Mouse (Mus musculus) granulocyte monocyte progenitor cell, adult 5-6 weeks (primary cell): Measurements from ENCODE around the gene Lingo1. TPM values are rescaled to one million over a fixed set of nuclear protein-coding genes. Genes with fewer than 3 reads are reported as not detected.

ENCODE experiments used
- ATAC-seq: replicated peaks from 2 replicates; pipeline ENCODE4 v1.8.0; 2016; ENCODE audit warnings: mild to moderate bottlenecking, moderate TSS enrichment, inconsistent platforms; ENCODE audit not compliant: poor library complexity, severe bottlenecking
- total RNA-seq, 2 experiments: library from RNA; stranded (forward) in 1 of 2; stranded (reverse) in 1 of 2; fragments of 200-712, 200-1000 nt in 1 of 2; fragments of >200 nt in 1 of 2; fragmentation: Nextera tagmentation in 1 of 2; gene quantifications; 2 replicates each; pipeline ENCODE4 v1.2.3; 2014 to 2017

Gene Lingo1
- total RNA-seq, 2 experiments from 2014 or later = not detected

DNA sequence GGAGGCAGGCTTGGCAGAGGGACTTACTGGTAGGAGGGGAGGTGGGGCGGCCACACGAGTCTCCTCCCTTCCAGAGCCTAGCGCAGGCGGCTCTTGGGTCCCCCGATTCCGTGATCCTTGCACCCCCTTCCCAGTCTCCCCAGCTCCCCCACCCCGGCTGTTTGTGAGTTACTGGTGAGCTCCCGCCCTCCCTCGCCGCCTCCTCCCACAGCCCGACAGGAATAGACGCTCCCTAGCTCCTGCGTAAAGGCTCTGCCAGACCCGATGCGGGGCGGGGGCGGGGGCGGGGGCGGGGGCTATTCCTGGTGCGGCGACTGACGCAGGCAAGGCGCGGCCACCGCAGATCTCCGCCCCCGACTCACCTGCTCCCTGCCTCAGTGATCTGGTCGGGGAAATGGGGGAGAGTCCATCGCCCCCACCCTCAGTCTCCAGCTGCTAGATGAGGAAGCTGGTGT, 158.8 kb downstream of the Lingo1 start:
- no peak for ATAC-seq

DNA sequence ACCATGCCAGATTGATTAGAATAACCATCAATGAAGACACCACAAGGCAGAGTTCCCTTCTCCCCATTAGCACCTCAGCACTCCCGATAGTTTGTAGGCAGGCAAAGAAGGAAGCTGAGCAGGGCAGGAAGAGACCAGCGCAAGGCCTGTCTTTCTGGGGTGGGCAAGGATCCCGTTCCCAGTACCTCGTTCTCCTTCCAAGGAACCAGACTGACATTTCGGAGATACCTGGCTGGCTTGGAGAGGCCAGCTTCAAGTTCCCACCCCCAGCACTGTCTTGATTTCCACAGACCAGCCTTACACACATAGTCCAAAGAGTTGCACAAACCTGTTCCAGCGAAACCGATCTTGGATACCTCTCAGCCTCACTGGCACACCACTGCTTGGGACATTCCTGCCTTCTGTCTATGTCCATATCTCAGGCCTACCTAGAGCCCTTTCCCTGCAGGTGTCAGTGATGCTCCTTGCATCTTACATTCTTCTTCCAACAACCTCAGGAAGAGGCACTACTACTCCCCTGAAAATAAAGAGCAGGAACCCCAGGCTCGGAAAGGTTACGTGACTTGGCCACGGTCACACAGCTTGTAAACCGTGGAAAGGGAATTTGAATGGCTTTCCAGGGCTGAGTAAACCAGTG, 159.4 kb downstream of the Lingo1 start:
- ATAC-seq = no peak

DNA sequence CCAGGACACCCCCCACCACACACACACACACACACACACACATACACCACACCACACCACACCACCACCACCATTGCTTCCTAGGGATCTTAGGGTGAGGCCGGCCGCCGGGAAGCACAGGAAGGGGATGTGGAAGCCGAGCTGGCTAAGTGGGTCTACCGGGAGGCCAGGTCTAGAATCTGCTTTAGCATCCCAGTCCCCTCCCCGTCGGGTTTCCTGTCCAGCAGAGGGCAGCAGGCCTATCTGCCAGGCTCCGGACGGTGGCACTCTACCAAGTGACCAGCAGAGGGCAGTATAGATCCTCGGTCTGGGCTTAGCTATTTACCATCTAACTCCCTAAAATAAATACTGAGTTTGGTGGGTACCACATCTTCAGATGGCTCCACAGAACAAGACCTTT, 160.1 kb downstream of the Lingo1 start:
- peak; percentile 74 for ATAC-seq

DNA sequence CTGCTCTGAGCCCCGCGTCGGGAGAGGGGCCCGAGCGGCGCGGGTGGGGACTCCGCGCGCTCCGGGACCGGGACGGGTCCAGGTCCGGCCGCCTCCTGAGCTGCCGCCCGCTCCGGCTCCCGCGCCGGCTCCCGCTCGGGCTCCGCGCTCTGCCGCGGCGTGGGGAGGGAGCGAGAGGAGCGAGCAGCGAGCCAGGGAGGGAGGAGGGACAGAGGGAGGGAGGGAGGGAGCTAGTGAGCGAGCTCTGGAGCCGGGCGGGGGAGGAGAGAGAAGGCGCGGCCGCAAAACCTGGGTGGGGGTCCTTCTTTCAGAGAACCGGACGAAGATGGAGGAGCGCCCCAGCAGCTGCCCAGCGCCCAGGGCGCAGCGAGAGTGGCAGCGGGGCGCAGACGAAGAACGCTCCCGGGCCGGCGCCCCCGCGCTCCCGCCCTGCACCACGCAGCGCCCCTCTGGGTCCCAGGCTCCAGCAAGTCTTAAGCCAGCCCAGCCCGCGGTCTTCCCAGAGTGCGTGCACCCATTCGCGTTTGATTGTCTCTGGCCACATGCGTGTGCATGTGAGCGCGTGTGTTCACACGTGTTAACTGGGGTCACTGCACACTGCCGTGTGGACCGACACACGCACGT, 160.7 kb downstream of the Lingo1 start:
- peak; percentile 20; the same call in 1 of the 2 replicates for ATAC-seq

GRCm38 (mm10) chr9:56635121-56635497, 161.2 kb downstream of the Lingo1 start:
- no peak for ATAC-seq

GRCm38 (mm10) chr9:56634406-56635120, 161.7 kb downstream of the Lingo1 start:
- ATAC-seq = no peak

- no peak for ATAC-seq
Measured at GRCm38 (mm10) chr9:56633449-56634225, 162.6 kb downstream of the Lingo1 start.

DNA sequence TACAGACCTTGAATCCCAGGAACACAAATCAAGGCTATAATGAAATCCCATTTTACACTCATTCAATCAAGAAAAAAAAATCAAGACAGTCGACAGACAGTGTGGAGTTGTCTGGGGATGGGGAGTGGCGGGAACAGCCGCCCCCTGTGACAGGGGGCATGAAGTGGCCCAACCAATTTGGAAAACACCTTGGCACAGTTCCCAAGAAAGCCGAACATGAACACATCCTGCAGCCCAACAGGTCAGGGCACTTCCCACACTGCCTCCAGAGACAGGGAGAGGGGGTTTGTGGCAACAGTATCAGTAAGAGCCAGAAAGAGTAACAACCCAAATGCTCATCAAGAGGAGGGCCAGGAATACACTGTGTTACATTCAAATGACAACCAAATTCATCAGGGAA, 165.3 kb downstream of the Lingo1 start:
- ATAC-seq = no peak

- ATAC-seq = no peak
Measured at GRCm38 (mm10) chr9:56629674-56630397, 166.4 kb downstream of the Lingo1 start.

DNA sequence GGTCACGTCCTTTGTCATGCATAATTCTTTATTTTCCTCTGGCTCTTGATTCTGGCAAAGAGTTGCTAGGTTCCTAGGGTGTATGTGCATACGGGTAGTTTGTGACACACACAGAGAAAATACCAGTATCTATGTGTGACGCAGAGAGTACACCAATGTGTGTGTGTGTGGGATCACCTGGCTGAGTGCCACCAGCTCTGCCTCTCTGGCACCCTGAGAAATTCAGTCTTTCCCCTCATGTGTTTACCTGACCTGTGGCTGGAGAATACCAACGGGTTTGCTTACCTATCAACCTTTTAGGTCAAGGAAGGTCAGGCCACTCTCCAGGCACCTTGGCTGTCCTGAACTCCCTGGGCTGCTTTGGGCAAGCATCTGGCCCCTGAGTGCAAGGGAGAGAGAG, 169.0 kb downstream of the Lingo1 start:
- ATAC-seq = no peak

GRCm38 (mm10) chr9:56624923-56625322, 171.3 kb downstream of the Lingo1 start:
- ATAC-seq = 0 out of 2 replicates have a peak, but pooled peaks have one; percentile 16

- peak; percentile 44; the same call in 1 of the 2 replicates for ATAC-seq
Measured at GRCm38 (mm10) chr9:56623361-56623760, 172.9 kb downstream of the Lingo1 start.

DNA sequence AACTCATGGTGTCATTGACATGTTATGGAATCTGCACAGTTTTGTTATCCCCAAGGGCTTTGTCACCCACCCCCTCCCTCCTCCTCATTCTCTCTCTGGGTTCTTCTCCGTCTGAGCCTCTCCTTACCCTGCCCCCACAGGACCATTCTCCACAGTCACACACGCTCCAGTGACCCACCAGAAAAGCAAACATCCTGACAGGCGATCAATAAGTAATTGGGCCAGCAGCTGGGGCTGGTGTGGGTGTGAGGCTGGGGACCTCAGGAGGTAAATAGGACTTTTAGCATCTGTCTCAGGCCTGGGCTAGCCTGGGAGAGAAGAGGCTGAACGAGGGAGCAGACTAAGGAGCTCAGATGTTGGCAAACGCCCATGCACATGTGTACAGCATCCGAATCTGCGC, 173.5 kb downstream of the Lingo1 start:
- no peak for ATAC-seq

- no peak for ATAC-seq
Measured at GRCm38 (mm10) chr9:56620512-56621371, 175.5 kb downstream of the Lingo1 start.

DNA sequence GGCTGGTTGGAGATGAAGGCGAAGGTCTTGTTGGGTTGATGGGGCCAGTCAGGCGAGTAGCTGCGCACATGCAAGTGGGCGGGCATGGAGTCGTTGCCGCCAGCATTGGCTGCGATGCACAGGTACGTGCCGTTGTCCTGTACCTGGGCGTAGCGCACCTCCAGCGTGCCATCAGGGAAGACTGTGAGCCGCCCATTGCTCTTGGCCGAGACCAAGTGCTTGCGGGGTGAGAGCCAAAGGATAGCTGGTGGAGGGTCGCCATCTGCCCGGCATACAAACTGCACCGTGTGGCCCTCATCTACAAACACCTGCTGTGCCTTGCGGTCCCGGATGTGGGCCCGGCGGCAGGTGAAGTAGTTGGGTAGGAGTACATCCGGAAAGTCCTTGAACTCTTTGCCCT, 176.6 kb downstream of the Lingo1 start:
- no peak for ATAC-seq

- no peak for ATAC-seq
Measured at GRCm38 (mm10) chr9:56618660-56619059, 177.6 kb downstream of the Lingo1 start.

- no peak for ATAC-seq
Measured at GRCm38 (mm10) chr9:56616061-56616460, 180.2 kb downstream of the Lingo1 start.

- no peak for ATAC-seq
Measured at GRCm38 (mm10) chr9:56612798-56613183, 183.5 kb downstream of the Lingo1 start.
